Mouse (Mus musculus): ENCODE measurements at regions not wholly inside any gene's neighbourhood (a gene's known extent, or its start where the extent isn't known, plus 50 kb on each side); places are given as distances from the start of the nearest gene placed in this dataset.
A peak's percentile ranks its signal among the peaks of the same experiment; 100 is the strongest.

DNA sequence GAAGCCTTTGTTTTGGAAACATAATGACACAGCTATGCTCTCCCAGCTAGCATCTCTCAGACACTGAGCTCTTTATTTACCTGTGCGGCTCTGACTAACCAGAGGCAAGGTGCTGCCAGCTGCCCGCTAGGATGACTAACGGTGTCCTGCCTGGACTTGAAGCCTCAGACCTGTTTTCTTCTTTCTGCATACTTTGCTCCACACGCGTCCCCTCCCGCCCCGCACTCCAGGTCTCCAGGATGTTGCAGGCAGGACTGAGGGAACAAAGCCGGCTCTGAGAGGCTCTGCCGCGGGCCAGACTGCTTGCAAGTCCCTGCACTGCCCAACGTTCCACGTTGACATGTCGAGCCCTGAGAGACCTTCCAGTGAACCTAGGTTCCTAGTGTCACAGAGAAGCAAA lies 106.2 kb upstream of the Efcab1 start:
- WGBS = 69% methylated on average over 13 of the region's 13 CpGs
- Histone ChIP-seq H3K4me3 (ENCODE audit: insufficient read depth, low read depth, low read length) (no peak overlapping the region), H3K27ac (replicated peaks; ENCODE audit: insufficient read depth, low read depth, low read length) (no peak overlapping the region), H3K9ac (ENCODE audit: low read depth, low read length) (no peak overlapping the region), H3K79me2 (ENCODE audit: control insufficient read depth, insufficient read depth, low read length) (no peaks in the 10 kb centered on the region), H3K36me3 (ENCODE audit: control insufficient read depth, insufficient read depth, low read length) (no peaks in the 10 kb centered on the region), H3K4me1 (ENCODE audit: control insufficient read depth, insufficient read depth, low read length) (no peaks in the 10 kb centered on the region), H3K27me3 (ENCODE audit: control insufficient read depth, insufficient read depth, low read length) (no peaks in the 10 kb centered on the region)
- TF ChIP-seq CTCF (IDR thresholded peaks at IDR 0.05; ENCODE audit: low read depth, low read length) (no peak), POLR2A (IDR thresholded peaks at IDR 0.05; ENCODE audit: extremely low read depth, insufficient read depth, low read length) (no peak)
- DNase-seq (ENCODE audit: extremely low read depth, low read depth, low spot score) = no peak

DNA sequence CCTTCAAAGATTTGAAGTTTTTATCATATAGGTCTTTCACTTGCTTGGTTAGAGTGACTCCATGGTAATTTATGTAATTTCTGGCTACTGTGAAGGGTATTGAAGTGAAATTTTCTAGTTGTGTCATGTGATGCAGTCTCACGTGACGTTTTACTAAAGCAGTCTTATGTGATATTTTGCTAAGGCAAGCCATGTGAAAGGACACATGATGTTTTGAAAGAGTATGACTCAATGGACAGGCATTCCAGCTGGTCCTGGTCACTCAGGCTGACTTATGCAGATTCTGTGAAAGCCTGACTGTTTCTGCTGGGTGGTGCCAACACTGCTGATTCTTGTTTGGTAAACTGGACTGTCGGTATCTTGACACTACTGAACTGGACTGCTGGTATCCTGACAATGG lies 79.4 kb upstream of the Efcab1 start:
- H3K27ac ChIP-seq (replicated peaks; ENCODE audit: insufficient read depth, low read depth, low read length) = no peak overlapping the region
- H3K4me3 ChIP-seq (ENCODE audit: insufficient read depth, low read depth, low read length) = no peak overlapping the region
- TF ChIP-seq POLR2A (IDR thresholded peaks at IDR 0.05; ENCODE audit: extremely low read depth, insufficient read depth, low read length) (no peak), CTCF (IDR thresholded peaks at IDR 0.05; ENCODE audit: low read depth, low read length) (no peak)
- no peaks in the 10 kb centered on the region for H3K36me3 ChIP-seq (ENCODE audit: control insufficient read depth, insufficient read depth, low read length)
- H3K79me2 ChIP-seq (ENCODE audit: control insufficient read depth, insufficient read depth, low read length) = no peaks in the 10 kb centered on the region
- no peak for DNase-seq (ENCODE audit: extremely low read depth, low read depth, low spot score)
- no peaks in the 10 kb centered on the region for H3K27me3 ChIP-seq (ENCODE audit: control insufficient read depth, insufficient read depth, low read length)
- no peaks in the 10 kb centered on the region for H3K4me1 ChIP-seq (ENCODE audit: control insufficient read depth, insufficient read depth, low read length)
- no peak overlapping the region for H3K9ac ChIP-seq (ENCODE audit: low read depth, low read length)
- 80% methylated on average over 3 of the region's 3 CpGs for WGBS

DNA sequence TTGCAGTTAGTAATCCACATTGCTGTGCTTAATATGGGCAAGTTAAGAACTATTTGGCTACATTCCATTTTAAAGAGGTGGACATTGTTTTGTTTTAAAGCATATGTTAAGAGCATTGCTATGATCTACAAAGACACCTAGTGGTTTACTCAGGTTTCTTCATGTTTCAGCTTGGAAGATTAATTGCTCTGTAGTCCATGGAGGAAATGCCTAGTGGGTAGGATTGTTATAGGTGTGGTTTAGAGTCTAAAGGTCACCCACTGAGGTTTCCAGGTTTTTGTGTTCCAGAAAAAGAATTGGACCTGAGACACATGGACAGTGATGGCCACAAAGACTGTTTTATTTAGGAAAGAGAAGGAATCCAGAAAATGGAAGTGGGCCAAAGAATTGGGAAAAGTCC lies 65.6 kb upstream of the Efcab1 start:
- H3K27ac ChIP-seq (replicated peaks; ENCODE audit: insufficient read depth, low read depth, low read length) = no peak overlapping the region
- no peak overlapping the region for H3K9ac ChIP-seq (ENCODE audit: low read depth, low read length)
- H3K79me2 ChIP-seq (ENCODE audit: control insufficient read depth, insufficient read depth, low read length) = no peaks in the 10 kb centered on the region
- no peak overlapping the region for H3K4me3 ChIP-seq (ENCODE audit: insufficient read depth, low read depth, low read length)
- TF ChIP-seq POLR2A (IDR thresholded peaks at IDR 0.05; ENCODE audit: extremely low read depth, insufficient read depth, low read length) (no peak), CTCF (IDR thresholded peaks at IDR 0.05; ENCODE audit: low read depth, low read length) (no peak)
- H3K36me3 ChIP-seq (ENCODE audit: control insufficient read depth, insufficient read depth, low read length) = no peaks in the 10 kb centered on the region
- H3K27me3 ChIP-seq (ENCODE audit: control insufficient read depth, insufficient read depth, low read length) = no peaks in the 10 kb centered on the region
- H3K4me1 ChIP-seq (ENCODE audit: control insufficient read depth, insufficient read depth, low read length) = no peaks in the 10 kb centered on the region
- peak; percentile 20 for DNase-seq (ENCODE audit: extremely low read depth, low read depth, low spot score)
